Mouse (Mus musculus): ENCODE measurements at regions not wholly inside any gene's neighbourhood (a gene's known extent, or its start where the extent isn't known, plus 50 kb on each side); places are given as distances from the start of the nearest gene placed in this dataset.

DNA sequence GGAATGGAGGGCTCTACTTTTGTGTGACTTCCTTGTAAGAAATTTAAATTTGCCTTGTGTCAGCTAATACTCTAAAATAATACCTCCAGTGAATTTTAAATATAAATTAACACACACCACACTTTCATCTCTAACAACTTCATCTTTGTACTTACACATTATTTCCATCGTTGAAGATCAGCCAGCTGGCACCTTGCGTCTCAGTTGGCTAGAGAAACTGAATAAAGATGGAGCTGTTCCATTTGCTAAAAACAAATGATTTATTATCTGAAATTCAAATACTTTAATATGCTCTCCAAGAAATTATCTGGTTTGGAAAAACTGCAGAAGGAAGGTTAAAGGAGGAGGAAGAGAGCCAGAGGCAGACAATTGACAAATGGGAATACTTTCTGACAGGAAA is 122.0 kb upstream of the Gm11096 start:
- TF ChIP-seq CTCF (IDR thresholded peaks at IDR 0.05; ENCODE audit: low read depth, low read length) (no peak), POLR2A (IDR thresholded peaks at IDR 0.05; ENCODE audit: borderline replicate concordance, low read depth, low read length) (no peak)
- Histone ChIP-seq H3K27ac (ENCODE audit: insufficient read depth, low read depth, low read length) (no peak overlapping the region), H3K4me3 (ENCODE audit: insufficient read depth, low read length) (no peak overlapping the region), H3K4me1 (ENCODE audit: control insufficient read depth, insufficient read depth, low read length) (no peaks in the 10 kb centered on the region)

DNA sequence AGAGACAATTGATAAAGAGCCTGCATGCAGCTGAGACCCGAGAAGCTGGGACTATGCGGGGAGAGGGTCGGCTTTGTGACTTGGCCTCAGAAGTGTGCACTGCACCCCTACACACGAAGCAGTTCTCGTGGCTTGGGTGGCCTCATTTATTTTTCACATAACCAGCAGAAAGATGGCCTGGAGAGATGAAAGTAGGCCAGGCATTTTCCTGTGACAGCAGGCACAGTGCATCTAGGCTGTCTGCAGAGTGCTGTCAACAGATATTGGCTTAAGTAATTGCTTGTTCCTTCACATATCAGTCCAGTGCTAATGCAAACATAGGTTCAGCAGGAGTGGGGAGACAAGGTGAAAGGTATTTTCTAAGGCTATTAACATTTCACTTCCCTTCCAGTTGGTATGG is 124.9 kb upstream of the Gm11096 start:
- TF ChIP-seq CTCF (IDR thresholded peaks at IDR 0.05; ENCODE audit: low read depth, low read length) (no peak), POLR2A (IDR thresholded peaks at IDR 0.05; ENCODE audit: borderline replicate concordance, low read depth, low read length) (no peak)
- Histone ChIP-seq H3K4me3 (ENCODE audit: insufficient read depth, low read length) (no peak overlapping the region), H3K27ac (ENCODE audit: insufficient read depth, low read depth, low read length) (no peak overlapping the region), H3K4me1 (ENCODE audit: control insufficient read depth, insufficient read depth, low read length) (no peaks in the 10 kb centered on the region)

DNA sequence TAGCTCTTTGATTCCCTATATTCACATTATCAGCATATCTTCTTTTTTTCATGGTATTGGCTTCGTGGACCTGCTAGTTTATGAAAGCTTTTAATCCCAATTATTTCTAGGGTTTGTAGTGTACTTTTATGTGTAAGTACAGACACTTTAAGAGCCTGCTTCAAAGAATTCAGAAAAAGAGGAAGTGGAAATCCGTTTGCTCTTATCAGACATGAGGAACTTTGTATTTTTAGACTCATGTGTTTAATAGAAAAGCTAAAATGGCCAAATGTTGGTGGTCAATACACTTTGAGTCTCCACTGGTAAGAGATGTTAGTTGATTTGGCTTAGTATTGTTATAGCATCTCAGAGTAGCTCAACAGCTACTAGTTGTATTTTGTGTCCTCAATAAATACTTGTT is 135.7 kb upstream of the Gm11096 start:
- Histone ChIP-seq H3K27ac (ENCODE audit: insufficient read depth, low read depth, low read length) (no peak overlapping the region), H3K4me3 (ENCODE audit: insufficient read depth, low read length) (no peak overlapping the region), H3K4me1 (ENCODE audit: control insufficient read depth, insufficient read depth, low read length) (no peaks in the 10 kb centered on the region)
- TF ChIP-seq CTCF (IDR thresholded peaks at IDR 0.05; ENCODE audit: low read depth, low read length), result no peak
- TF ChIP-seq POLR2A (IDR thresholded peaks at IDR 0.05; ENCODE audit: borderline replicate concordance, low read depth, low read length), result no peak

DNA sequence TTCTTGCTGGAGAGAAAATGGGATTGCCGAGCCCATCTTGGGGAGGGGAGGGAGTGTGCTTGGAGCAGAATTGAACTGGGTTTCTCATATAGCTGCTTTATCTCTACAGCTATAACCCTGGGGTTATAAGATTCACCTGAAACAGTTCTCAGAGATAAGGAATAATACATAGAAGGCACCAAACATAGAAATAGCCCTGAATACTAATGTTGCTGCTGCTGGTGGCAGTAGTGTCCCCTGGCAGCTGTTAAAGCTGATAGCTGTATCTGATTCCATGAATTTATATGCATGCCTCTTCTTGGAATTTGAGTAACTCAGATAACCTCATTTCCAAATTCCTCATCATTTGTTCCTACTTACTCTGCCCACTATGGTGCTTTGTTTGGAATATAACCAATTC is 137.0 kb upstream of the Gm11096 start:
- TF ChIP-seq CTCF (IDR thresholded peaks at IDR 0.05; ENCODE audit: low read depth, low read length) (no peak), POLR2A (IDR thresholded peaks at IDR 0.05; ENCODE audit: borderline replicate concordance, low read depth, low read length) (no peak)
- no peak overlapping the region for H3K4me3 ChIP-seq (ENCODE audit: insufficient read depth, low read length)
- H3K4me1 ChIP-seq (ENCODE audit: control insufficient read depth, insufficient read depth, low read length), result no peaks in the 10 kb centered on the region
- H3K27ac ChIP-seq (ENCODE audit: insufficient read depth, low read depth, low read length), result no peak overlapping the region

DNA sequence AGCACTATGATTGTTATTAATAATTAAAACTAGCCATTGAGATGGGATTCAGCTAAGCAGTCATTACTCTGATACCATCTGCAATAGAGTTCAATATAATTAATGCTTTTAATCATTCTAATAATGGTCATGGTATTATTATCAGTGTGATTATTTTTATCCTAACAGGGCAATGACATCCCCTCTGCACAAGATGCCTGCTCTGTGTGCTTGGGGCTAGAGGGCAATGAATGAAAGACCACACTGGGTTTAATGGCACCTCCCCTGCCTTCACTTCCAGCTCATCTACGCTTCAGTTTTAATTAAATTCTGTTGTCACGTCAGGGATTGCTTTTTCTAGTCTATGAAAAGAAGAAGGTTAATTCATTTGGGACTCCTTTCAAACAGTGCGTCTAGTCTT is 139.1 kb upstream of the Gm11096 start:
- no peak overlapping the region for H3K4me3 ChIP-seq (ENCODE audit: insufficient read depth, low read length)
- H3K27ac ChIP-seq (ENCODE audit: insufficient read depth, low read depth, low read length), result no peak overlapping the region
- TF ChIP-seq CTCF (IDR thresholded peaks at IDR 0.05; ENCODE audit: low read depth, low read length) (no peak), POLR2A (IDR thresholded peaks at IDR 0.05; ENCODE audit: borderline replicate concordance, low read depth, low read length) (no peak)
- no peaks in the 10 kb centered on the region for H3K4me1 ChIP-seq (ENCODE audit: control insufficient read depth, insufficient read depth, low read length)

DNA sequence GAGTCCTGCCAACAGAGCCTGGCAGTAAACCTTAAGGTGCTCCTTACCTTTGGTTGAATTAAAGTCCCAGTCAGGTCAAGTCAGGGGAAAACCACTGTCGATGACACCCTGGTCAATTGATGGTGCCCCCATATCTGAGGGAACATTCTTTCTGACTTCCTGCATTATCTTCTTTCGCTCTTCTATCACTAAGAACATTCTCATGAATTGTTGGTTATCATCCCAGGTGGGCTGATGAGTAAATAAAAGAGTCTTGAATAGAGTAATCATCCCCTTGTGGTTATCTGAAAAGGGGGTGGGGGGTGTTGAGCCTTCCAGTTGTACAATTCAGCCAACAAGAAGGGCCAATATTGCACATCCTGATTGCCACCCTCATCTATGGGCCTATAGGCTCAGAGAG is 149.7 kb upstream of the Gm11096 start:
- Histone ChIP-seq H3K4me3 (ENCODE audit: insufficient read depth, low read length) (no peak overlapping the region), H3K4me1 (ENCODE audit: control insufficient read depth, insufficient read depth, low read length) (no peaks in the 10 kb centered on the region), H3K27ac (ENCODE audit: insufficient read depth, low read depth, low read length) (no peak overlapping the region)
- TF ChIP-seq POLR2A (IDR thresholded peaks at IDR 0.05; ENCODE audit: borderline replicate concordance, low read depth, low read length) (no peak), CTCF (IDR thresholded peaks at IDR 0.05; ENCODE audit: low read depth, low read length) (no peak)

DNA sequence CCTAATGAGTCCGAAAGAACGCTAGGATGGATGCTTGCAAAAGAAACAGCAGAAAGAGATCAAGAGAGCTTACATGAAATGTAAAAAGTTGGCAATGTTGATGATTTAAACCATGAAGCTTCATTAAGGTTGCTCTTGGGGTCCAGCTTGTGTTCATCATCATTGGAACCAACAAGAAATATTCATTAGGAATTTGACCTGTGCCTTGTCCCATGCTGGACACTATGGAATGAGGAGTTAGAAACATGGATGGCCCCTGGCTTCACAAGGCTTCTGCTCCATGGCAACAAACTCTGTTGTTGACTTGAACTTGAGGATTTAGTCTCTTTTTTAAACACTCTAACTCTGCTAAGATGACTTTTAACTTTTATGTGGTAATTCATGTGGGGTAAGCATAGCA is 159.0 kb upstream of the Gm11096 start:
- no peak overlapping the region for H3K27ac ChIP-seq (ENCODE audit: insufficient read depth, low read depth, low read length)
- no peak overlapping the region for H3K4me3 ChIP-seq (ENCODE audit: insufficient read depth, low read length)
- no peaks in the 10 kb centered on the region for H3K4me1 ChIP-seq (ENCODE audit: control insufficient read depth, insufficient read depth, low read length)
- no peak for TF ChIP-seq CTCF (IDR thresholded peaks at IDR 0.05; ENCODE audit: low read depth, low read length)
- TF ChIP-seq POLR2A (IDR thresholded peaks at IDR 0.05; ENCODE audit: borderline replicate concordance, low read depth, low read length), result no peak

DNA sequence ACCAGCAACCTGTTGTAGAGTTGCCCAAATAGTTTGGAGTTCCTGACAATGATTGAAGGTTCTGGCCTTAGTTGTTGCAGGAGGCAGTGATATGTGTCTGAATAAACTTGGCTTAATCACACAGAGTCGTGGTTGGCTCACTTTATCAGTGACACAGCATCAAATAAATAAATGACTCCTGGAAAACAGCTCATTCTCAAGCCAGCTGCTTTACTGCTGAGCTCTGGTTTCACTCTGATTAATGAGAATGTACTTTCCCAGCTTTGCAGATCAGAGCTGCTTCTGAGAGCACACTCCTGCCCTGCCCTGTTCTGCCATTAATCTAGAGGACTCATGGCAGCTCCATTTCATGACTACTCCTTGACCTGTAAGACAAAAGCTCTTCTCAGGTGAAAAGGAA is 171.3 kb upstream of the Gm11096 start:
- TF ChIP-seq POLR2A (IDR thresholded peaks at IDR 0.05; ENCODE audit: borderline replicate concordance, low read depth, low read length) (no peak), CTCF (IDR thresholded peaks at IDR 0.05; ENCODE audit: low read depth, low read length) (no peak)
- no peaks in the 10 kb centered on the region for H3K4me1 ChIP-seq (ENCODE audit: control insufficient read depth, insufficient read depth, low read length)
- no peak overlapping the region for H3K27ac ChIP-seq (ENCODE audit: insufficient read depth, low read depth, low read length)
- H3K4me3 ChIP-seq (ENCODE audit: insufficient read depth, low read length), result no peak overlapping the region

DNA sequence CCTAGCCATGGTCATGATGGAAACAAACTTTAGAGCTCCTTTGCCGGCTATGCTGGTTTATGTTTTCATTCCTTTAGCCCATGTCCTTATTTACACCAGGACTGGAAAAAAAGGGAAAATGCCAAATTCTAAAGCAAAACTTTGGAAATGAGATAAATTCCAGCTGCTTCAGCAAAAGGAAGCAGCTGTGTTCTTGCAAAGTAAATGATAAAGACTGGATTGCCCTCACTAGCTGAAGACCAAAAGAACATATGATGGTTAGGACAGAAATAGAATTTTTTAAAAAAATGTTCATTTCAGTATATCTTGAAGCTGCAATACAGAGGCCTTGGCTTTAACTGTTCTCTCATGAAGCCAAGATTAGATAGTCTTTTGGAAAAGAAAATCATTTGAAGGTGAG is 179.6 kb upstream of the Gm11096 start:
- no peak overlapping the region for H3K27ac ChIP-seq (ENCODE audit: insufficient read depth, low read depth, low read length)

DNA sequence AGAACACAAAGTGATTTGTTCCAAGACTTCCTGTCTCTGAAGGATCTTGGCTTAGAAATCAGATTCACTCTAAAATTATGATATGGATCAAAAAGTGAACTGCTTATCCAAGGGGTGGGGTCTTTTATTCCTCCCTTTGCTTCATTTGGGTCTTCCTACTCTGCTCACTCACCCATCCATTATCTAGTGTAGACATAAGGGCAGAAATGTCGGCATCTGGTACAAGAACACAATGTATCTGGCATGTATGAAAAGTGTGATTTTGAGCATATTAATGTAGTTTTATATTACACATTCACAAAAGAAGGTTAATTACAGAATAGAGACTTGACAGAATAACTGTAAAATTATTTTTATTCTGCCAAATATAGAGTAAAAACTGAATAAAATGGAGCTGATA is 181.5 kb upstream of the Gm11096 start:
- no peak overlapping the region for H3K27ac ChIP-seq (ENCODE audit: insufficient read depth, low read depth, low read length)
- TF ChIP-seq CTCF (IDR thresholded peaks at IDR 0.05; ENCODE audit: low read depth, low read length) (no peak), POLR2A (IDR thresholded peaks at IDR 0.05; ENCODE audit: borderline replicate concordance, low read depth, low read length) (no peak)
- no peak overlapping the region for H3K4me3 ChIP-seq (ENCODE audit: insufficient read depth, low read length)
- H3K4me1 ChIP-seq (ENCODE audit: control insufficient read depth, insufficient read depth, low read length), result no peaks in the 10 kb centered on the region

More for the DNA sequence above, 179.6 kb upstream of the Gm11096 start:
- Histone ChIP-seq H3K4me1 (ENCODE audit: control insufficient read depth, insufficient read depth, low read length) (no peaks in the 10 kb centered on the region), H3K4me3 (ENCODE audit: insufficient read depth, low read length) (no peak overlapping the region)
- no peak for TF ChIP-seq CTCF (IDR thresholded peaks at IDR 0.05; ENCODE audit: low read depth, low read length)
- TF ChIP-seq POLR2A (IDR thresholded peaks at IDR 0.05; ENCODE audit: borderline replicate concordance, low read depth, low read length), result no peak

DNA sequence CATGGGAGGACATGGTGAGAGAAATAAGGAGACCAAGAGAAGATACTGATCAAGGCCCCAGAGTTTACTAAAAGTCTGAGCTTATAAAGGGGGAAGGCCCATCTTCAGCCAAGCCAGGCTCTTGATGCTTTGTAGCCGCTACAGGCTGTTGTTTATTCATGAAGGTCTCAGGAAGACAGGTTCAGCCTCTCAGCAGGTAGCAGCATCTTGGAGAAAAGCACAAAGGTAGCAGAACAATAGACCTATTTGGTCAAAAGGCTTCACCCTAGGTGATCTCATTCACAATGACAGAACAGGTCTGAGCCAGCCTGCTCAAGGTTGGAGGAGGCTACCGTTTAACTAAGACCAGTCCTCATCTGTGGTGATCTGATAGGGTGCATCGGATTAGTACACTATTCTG is 185.5 kb upstream of the Gm11096 start:
- TF ChIP-seq CTCF (IDR thresholded peaks at IDR 0.05; ENCODE audit: low read depth, low read length) (no peak), POLR2A (IDR thresholded peaks at IDR 0.05; ENCODE audit: borderline replicate concordance, low read depth, low read length) (no peak)
- H3K4me3 ChIP-seq (ENCODE audit: insufficient read depth, low read length), result no peak overlapping the region
- no peaks in the 10 kb centered on the region for H3K4me1 ChIP-seq (ENCODE audit: control insufficient read depth, insufficient read depth, low read length)

More for the DNA sequence above, 185.5 kb upstream of the Gm11096 start:
- no peak overlapping the region for H3K27ac ChIP-seq (ENCODE audit: insufficient read depth, low read depth, low read length)

Data from bone marrow macrophage, adult 2 months (primary cell).